Mouse (Mus musculus): Measurements from ENCODE around the gene Acsf2.

The Acsf2 gene

DNA sequence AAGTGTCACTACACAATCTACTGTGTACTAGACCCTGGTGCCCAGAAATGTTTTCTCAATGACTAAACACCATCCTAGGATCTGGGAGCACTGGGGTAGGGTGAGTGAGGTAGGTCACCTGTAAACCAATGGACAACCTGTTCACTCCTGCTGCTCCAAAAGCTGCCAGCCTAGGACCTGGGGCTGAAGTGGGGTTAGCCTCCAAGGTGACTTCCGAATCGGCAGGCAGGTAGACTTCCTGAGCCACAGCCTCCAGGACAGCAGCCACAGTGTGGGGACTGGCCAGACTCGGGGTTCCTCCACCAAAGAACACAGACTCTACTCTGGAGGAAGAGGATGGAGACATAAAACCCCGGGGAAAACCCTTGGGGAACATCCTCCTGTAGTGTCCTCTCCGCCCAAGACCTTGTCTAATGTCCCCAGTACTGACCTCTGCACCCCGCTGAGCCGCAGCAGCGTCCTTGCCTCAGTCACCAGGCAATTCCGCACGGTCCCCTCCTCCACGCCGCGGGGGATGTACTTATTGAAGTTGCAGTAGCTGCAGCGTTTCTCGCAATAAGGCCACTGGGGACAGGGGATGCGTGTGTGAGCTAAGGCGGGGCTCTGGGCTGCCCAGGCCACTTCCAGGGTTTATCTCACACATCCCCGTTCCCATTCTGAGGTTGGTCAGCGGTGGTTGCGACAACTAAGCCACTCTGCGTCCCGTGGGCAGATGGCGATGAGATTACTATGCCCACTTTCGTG lies 53.5 kb downstream of the Acsf2 start:
- no peak for DNase-seq (ENCODE audit: low read depth, low spot score)

DNA sequence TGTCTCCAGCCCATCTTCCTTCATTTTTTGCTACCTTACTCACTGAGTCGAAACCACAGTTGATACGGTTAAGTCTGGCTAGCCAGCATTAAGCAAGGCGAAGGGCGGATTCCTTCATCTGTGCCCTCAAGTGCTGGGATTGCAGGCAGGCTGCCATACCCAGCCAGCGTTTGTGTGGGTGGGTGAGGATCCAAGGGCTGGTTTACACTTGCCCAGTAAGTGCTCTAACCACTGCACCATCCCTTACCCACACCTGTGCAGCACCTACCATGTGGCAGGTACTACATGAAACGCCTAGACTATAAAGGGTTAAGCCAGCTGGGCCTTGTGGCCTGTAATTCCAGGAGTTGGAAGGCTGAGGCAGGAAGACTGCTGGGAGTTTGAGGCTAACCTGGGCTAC lies 54.4 kb downstream of the Acsf2 start:
- DNase-seq (ENCODE audit: low read depth, low spot score): no peak

DNA sequence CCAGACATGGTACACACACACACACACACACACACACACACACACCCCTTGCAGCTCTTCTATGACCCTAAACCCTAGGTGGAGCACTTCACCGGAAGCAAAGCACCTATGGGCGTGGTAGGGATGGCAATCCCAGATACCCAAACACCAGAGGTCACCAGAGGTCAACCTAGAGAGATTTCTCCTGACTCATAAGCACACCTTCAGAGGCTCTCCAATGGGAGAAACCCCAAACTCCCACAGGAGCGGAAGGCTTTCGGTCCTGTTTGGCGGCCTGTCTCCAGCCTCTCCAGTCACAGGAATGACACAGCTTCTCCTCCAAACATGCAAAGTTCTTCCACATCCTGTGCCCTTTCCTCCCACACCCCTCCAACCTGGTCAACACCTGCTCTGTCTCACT lies 55.3 kb downstream of the Acsf2 start:
- no peak for DNase-seq (ENCODE audit: low read depth, low spot score)

DNA sequence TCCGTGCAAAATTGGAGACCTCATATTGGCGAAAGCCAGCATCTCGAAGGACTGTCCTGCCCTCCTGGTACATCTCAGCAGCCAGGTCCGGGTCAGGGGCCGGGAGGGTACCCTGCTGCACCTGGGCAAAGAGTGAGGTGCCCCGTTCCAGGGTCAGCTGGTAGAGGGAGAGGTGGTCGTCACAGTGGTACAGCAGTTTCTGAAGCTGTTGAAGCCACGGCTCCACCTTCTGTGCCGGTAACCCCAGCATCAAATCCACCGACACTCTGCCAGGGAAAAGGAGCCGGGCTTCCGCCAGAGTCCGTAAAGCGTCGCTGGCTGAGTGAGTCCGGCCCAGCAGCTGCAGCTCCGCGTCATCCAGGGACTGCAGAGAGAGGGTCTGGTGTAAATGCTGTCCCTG lies 57.2 kb downstream of the Acsf2 start:
- DNase-seq (ENCODE audit: low read depth, low spot score): no peak

DNA sequence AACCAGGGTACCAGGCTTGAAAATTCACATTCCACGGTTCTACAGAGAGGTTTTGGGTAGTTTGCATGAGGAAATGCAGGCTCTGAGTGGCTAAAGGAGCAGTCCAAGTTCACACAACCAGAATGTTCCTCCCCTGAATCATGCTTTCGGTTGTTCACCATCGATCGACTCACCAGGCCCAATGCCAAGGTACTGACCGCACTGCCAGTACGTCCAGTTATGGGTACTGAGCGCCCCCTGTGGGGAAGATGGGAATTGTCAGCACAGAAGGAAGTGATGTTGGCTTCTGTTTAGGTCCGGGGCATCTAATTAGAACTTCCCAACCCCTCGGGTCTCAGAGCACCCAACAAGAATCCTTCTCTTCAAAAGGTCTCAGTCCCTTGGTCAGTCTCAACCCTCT lies 57.7 kb downstream of the Acsf2 start:
- DNase-seq (ENCODE audit: low read depth, low spot score): no peak

DNA sequence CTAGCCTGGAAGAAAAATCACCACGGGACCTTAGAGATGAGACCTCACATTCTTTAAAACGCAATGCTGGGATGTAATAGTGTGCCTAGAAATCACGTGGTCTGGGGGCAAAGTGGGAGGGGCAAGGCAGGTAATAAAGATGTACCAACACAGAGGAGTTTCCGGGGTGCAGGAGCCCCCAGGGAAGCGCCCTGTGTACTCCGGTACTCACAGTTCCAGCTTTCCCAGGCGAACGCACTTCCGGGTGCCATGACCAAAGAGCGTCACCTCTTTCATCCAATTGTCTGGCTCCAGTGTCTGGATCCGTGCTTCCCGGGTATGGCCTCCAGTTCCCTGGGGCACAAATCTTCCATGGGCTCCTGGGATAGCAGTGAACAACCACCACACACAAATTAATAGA lies 58.3 kb downstream of the Acsf2 start:
- DNase-seq (ENCODE audit: low read depth, low spot score): no peak

DNA sequence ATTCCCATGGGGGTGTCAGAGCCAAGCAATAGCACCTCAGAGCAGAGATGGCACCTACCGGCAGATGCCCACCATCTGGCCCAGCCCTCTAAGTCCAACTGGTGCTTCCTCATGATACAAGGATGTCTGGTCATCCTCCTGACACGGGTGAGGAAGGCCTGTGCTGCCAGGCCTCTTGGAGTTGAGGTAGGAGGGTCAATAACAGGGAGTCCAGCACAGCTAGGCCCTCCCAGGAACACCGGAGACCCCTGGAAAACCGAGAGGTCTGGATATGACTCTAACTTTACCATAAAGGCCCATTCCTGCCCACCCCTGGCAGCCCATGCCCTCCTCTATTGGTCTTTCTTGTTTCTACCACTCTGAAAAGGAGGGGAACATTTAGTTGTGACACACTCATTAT lies 59.3 kb downstream of the Acsf2 start:
- DNase-seq (ENCODE audit: low read depth, low spot score): no peak

DNA sequence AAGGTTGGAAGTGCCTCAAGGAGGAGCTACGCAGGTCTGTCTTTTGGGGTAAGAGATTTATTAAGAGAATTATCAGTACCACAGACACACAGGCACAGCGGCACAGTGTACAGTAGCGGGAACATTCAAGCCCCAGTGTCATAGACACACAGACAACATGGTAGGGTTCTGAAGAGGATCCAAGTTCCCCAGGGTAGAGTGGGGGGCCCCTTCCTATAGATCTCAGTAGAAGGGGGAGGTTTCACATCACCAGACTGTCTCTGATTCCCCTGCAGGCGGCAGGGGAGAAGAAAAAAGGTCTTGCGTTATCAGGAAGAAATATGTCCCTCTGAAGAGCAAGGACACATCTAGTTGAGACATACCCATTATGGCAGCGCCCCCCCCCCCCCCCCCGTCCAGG lies 61.9 kb downstream of the Acsf2 start:
- DNase-seq (ENCODE audit: low read depth, low spot score): no peak

DNA sequence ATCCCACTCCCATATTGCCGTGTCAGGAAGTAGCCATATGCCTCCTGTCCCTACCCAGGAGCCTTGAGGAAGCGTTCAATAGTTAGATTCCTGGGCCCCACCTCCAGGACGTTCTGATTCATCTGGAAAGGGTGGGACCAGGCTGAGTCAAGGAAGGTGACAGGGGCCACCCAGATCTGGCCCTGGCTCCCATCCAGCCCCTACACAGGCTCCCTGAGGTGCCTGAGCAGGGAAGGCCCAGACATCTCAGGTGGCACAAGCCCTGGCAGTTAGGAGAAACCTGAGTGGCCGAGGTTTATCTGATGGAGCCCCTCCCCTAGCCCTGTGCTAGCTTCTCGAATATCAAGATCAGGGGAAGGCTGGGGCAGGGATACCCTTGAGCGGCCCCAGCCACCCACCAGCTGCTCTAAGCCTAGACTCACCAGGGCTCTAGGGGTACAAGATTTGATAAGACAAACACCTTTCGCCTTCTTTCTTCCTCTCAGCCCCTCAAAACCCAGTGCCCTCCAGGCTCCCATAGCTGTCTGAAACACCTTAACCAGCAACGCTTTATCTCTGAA lies 62.9 kb downstream of the Acsf2 start:
- DNase-seq (ENCODE audit: low read depth, low spot score): no peak

DNA sequence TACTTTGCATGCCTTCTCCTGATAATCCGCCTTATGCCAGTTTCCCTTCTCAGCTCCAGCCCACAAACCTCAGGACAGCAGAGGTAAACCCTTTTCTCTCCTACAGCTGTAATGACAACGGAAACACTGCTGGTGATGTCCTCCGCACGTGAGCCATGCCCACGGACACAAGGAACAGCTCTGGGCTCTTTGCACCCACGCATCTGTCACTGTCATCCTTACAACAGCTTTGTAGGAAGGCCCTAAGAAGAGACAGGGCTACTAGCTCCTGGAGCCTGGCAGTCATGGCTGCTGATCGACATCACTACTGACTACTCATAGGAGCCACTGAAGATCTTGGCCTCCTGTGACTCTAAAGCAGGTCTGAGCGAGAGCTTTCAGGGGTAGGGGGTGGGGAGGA lies 68.5 kb downstream of the Acsf2 start:
- DNase-seq (ENCODE audit: low read depth, low spot score): no peak

DNA sequence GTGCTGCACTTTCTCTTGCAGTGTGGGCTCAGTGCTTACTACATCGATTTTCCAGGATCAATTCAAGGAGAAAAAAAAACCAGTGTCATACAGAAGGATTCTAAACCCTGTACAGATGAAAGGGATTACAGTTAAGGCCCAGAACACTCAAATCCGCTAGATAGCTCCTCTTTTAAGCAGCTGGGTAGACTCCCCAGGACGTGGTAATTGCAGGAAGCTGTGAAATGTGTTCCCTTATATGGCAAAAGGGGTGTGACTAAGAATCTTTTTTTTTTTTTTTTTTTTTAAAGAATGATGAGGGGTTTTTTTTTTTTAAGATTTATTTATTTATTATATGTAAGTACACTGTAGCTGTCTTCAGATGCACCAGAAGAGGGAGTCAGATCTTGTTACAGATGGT lies 72.8 kb downstream of the Acsf2 start:
- DNase-seq (ENCODE audit: low read depth, low spot score): no peak

DNA sequence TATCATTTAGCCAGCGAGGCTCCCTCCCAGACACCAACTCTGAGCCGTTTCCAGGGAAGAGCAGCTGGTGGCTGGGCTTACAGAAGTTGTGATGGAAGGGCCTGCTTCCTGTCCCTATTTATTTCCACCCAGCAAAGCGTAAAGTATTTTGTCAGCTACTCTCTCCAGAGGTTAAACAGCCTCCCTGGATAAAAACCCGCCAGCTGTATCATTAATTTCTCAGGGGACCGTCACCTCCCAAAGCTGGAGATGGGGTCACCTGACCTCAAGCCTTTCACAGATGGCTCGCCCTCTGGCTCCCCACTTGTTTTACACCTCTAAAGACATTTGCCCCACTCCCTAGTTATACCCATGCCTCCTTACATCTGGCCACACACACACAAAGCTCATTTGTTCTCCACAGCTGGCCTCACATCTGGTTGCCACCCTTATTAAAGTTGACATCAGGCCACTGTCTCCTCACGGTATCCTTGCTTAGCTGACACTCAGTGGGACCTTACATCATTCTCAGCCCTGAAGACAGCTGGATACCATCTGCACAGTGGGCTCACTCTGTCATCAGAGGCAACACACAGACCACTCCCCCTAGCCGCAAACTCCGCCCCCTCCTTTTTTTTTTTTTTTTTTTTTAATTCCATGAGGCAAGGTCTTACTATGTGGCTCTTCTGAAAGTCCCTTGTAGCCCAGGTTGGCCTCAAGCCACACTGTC lies 75.3 kb downstream of the Acsf2 start:
- no peak for DNase-seq (ENCODE audit: low read depth, low spot score)

DNA sequence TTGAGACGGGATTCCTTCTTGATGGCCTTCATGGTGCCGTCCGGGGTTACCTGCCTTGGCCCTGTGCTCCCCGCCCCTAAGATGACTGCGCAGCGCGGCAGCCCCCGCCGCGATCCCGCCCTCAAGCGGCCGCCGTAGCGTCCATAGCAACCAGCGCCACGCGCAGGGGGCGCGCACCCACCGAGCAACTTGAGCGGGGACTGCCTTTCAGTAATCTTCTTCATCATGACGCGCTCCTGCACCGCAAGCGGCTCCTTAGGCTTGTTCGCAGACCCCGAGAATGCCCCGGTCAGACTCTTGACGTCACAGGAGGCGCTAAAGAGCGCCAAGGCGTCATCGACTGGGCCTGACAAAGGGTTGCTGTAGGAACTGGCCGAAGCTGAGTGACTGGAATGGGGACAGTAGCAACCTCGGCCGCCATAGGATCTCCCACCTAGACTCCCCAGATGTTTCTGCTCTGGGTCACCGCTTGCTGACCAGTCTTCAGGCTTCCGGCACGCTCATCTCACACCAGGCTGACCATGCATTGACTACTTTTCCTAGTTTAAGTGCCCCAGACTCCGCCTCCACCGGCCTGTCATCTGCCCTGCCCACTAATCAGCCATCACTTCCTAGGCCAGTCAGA lies 80.3 kb downstream of the Acsf2 start, which contains the start of gene Mycbpap:
Gene Mycbpap (minus strand): TSS at position 524 of the 625 bp plus-strand sequence.
- DNase-seq (ENCODE audit: low read depth, low spot score): peak; percentile 67

DNA sequence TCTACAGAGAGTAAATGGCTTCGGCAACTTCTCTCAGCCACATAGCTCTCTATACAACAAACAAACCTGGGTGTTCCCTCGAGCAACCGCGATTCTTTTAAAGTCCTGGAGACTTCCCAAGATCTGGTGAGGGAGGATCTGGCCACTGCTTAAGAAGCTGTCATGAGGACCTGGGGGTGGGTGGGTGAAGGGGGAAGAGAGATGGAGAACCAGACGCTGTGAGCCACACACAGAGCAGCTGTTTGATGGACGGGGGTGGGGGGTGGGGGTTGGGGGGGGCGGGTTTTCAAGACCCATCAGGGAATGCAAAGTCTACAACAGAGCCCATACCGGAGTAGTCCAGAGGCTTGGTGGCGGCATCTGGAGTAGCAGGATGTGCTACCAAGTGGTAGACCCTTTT lies 88.2 kb downstream of the Acsf2 start:
- no peak for DNase-seq (ENCODE audit: low read depth, low spot score)

DNA sequence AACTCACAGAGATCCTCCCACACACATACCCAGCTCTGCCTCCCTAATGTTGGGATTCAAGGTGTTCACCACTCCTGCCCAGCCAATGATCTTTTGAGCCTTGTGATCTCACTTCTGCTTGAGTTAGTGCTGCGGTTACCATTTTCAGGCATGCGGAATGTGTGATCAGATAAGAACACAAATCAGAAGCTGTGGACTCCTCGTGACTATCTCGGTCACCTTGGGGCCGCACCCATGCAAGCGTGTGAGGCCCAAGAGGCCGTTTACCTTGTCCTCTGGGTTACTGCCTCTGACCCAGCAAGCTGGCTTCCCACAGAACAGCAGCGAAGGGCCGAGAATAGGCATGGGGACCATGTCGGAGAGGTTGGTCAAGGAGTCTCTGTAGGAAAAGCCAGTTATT lies 92.7 kb downstream of the Acsf2 start:
- no peak for DNase-seq (ENCODE audit: low read depth, low spot score)

Data from embryo, embryonic 11.5 days (tissue).